Mouse (Mus musculus) WW6 (cell line): Measurements from ENCODE around the gene Casp4.

ENCODE experiments used
- DNase-seq: peaks from one replicate; pipeline ENCODE4 v3.0.0-alpha.2; 2013; ENCODE audit warnings: low read depth, low spot score

Gene Casp4

DNA sequence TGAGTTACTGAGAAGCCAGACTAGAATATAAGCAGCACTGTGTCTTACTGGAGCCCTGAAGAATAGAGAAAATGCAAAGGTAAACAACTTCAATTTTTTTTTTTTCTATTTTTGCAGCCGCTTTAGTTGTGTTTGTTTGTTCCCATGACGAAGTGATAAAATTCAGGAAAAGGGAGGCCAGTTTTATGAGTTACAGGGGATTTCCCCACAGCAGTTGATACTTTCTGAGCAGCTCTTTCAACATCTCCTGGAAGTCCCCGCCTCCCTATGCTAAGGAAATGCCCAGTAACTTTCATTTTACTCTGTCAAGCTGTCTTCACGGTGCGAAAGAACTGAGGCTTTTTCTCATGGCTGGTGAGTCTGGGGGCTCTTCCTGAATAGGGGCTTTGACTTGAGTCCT lies at the start of gene Casp4:
Gene Casp4 (plus strand): TSS at position 268 of the 400 bp plus-strand sequence.
- DNase-seq: no peak

GRCm38 (mm10) chr9:5263951-5264475 lies 44.6 kb upstream of the Casp4 start:
- DNase-seq: no peak

GRCm38 (mm10) chr9:5270274-5270673 lies 38.4 kb upstream of the Casp4 start:
- DNase-seq: no peak

GRCm38 (mm10) chr9:5270884-5271283 lies 37.7 kb upstream of the Casp4 start:
- DNase-seq: no peak

DNA sequence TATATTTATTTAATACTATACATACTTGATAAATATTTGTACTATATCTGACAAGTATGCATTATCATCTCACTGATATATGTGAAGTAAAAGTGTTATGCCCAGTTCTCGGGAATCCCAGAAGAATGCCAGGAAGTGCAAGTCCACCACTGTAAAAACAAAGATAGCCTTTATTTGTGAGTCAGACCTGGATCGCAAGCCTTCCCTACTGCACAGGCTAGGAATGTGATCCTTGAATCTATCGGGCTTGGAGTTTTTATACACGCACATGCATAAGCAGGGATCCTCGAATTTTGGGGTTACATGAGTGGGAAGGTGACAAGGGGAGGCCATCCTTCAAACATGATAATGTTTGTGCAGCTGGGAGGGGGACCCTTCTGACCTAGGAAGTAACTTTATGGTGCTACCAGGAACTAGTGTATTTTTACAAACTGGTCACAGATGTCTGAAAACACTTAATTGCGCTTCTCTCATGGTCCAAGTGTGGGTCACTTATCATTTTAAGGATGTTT lies 37.2 kb upstream of the Casp4 start:
- no peak for DNase-seq

DNA sequence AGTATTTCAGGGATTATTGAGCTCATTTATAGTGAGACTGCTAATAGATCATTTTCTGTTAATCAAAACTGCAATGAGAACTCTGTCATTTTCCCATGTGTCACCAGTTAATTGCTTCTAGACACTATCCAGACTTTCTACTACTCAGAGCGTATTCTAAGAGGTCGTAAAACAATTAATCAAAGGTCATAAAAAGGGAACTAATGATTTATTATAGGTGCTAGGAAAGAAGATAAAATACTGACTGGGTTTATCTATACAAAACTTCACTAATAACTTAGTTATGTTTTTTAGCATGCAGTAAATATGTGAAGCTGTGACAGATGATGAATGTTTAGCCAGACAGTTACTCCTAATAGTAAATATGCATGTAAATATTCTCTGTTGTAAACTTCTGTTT lies 22.6 kb upstream of the Casp4 start:
- no peak for DNase-seq

- no peak for DNase-seq
Measured at GRCm38 (mm10) chr9:5286597-5286996, 22.0 kb upstream of the Casp4 start.

- no peak for DNase-seq
Measured at GRCm38 (mm10) chr9:5296354-5297237, 12.0 kb upstream of the Casp4 start.

- DNase-seq: no peak
Measured at GRCm38 (mm10) chr9:5298329-5299131, 10.1 kb upstream of the Casp4 start, which contains the start of gene Casp1. Gene Casp1, plus strand, starts transcription at chr9:5298517.

- DNase-seq: no peak
Measured at GRCm38 (mm10) chr9:5299132-5299381, 9.6 kb upstream of the Casp4 start.

- DNase-seq: no peak
Measured at GRCm38 (mm10) chr9:5310112-5310511, 1.5 kb downstream of the Casp4 start.

DNA sequence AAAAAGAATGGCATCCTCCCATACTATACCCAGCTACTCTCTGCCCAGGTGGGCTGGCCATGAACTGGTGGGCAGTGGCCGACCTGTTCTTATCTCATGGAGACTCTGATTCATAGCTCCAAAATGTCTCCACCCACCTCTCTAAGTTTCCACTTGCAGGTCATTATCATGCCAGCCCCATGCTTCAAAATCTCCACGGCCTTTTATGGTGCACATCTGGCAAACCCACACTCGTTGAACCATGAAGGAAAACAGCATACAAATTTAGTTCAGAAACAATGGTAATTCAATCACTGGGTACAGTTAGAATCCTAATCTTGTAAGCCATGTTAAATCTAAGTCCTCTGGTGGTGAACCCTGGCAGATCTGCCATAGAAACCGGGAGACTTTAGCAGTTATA lies 2.8 kb downstream of the Casp4 start:
- no peak for DNase-seq

DNA sequence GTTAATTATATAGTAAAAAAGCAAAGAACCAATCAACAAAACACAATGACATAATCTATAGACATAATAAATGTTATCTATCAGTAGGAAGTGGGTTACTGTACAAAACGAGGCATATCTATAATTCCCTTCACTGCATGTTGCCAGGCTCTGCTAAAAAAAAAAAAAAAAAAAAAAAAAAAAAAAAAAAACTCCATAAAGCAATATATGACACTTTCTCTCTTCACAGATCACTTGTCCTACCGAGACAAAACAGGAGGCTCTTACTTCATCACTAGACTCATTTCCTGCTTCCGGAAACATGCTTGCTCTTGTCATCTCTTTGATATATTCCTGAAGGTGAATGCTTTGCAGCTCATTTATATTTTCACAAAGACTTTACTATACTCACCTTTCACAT lies 19.6 kb downstream of the Casp4 start:
- DNase-seq: no peak

GRCm38 (mm10) chr9:5332441-5332840 lies 23.8 kb downstream of the Casp4 start:
- DNase-seq: no peak

DNA sequence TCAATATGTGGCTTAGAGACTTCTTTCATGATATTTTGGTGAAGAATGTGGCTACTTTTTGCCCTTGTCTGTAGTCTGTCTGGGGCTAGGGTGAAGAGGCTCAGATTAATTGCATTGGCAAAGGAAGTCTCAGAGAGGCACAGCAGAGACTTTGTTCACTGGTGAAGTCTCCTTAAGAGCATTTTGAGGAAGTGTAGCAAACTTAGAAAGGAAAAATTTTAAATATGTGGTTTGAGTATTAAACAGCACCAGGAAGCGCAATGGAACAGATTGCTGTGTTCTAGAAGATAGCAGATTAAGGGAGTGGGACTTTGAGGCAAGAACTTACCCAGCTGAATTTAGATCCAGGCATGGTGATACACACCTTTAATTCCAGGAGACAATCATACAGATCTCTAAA lies 24.8 kb downstream of the Casp4 start:
- no peak for DNase-seq

GRCm38 (mm10) chr9:5343092-5343491 lies 34.5 kb downstream of the Casp4 start:
- DNase-seq: no peak

GRCm38 (mm10) chr9:5344090-5344489 lies 35.5 kb downstream of the Casp4 start:
- no peak for DNase-seq

DNA sequence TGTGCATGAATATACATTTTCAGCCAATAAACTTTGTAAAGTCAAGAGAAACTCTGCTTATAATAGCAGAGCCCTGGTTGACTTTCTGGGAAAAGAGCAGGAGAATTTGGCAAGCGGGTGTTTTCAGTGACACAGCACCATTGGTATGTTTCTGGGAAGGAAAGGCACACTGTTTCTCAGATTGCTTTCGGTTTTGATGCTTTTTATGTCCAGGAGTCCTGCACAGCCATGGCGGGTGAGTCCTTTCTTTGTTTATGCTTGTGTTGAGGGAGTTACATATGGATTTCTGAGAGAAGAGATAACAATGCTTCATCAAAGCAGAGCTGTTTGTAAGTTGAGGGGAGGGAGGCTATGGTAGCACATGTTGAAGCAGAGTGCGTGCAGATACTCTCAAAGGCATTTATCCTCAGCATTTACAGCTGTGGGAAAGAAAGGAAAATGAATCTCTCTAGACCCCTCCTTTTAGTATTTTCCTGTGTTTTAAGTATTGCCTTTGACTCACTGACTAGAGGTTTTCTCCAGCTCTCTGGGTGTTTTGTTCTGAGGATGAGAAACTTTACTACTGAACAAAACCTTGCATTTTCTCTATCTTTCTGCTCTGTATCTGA lies 36.8 kb downstream of the Casp4 start, which contains the start of gene Casp12:
Gene Casp12 (plus strand): TSS at position 140 of the 608 bp plus-strand sequence.
- DNase-seq: no peak

GRCm38 (mm10) chr9:5347381-5347780 lies 38.8 kb downstream of the Casp4 start:
- no peak for DNase-seq

- no peak for DNase-seq
Measured at GRCm38 (mm10) chr9:5353673-5354072, 45.0 kb downstream of the Casp4 start.

- DNase-seq: no peak
Measured at GRCm38 (mm10) chr9:5356801-5357200, 48.2 kb downstream of the Casp4 start.
